Mouse (Mus musculus): ENCODE measurements around the gene Inpp5a. TPM values are rescaled to one million over a fixed set of nuclear protein-coding genes. Genes with fewer than 3 reads are reported as not detected.

Inpp5a gene
- 215 TPM for polyA plus RNA-seq (2014; fragmentation: Illumina TruSeq; extraction: RNeasy Lipid Tissue Mini Kit (QIAGEN cat#74804); ENCODE audit: low read depth, low replicate concordance)

GRCm38 (mm10) chr7:139388670-139389212 lies at the start of gene Inpp5a:
TSS of gene Inpp5a (plus strand) at chr7:139389109.

GRCm38 (mm10) chr7:139582595-139582994 lies 193.7 kb downstream of the Inpp5a start, which contains the start of gene Nkx6-2:
TSS of gene Nkx6-2 (minus strand) at chr7:139582797.

Other genes starting within 250 kb of the Inpp5a start
- gene Lrrc27, start 176.1 kb upstream of the Inpp5a start, polyA plus RNA-seq (2014; fragmentation: Illumina TruSeq; extraction: RNeasy Lipid Tissue Mini Kit (QIAGEN cat#74804); ENCODE audit: low read depth, low replicate concordance) = 23.7 TPM
- gene Stk32c, start 175.8 kb upstream of the Inpp5a start, polyA plus RNA-seq (2014; fragmentation: Illumina TruSeq; extraction: RNeasy Lipid Tissue Mini Kit (QIAGEN cat#74804); ENCODE audit: low read depth, low replicate concordance) = 1.2 TPM
- 9.9 TPM for gene Pwwp2b, start 140.6 kb upstream of the Inpp5a start, polyA plus RNA-seq (2014; fragmentation: Illumina TruSeq; extraction: RNeasy Lipid Tissue Mini Kit (QIAGEN cat#74804); ENCODE audit: low read depth, low replicate concordance)
- not detected for gene Nkx6-2, start 193.7 kb downstream of the Inpp5a start, polyA plus RNA-seq (2014; fragmentation: Illumina TruSeq; extraction: RNeasy Lipid Tissue Mini Kit (QIAGEN cat#74804); ENCODE audit: low read depth, low replicate concordance)

All from heart, adult 10 weeks (tissue).